Mouse (Mus musculus): ENCODE data around the gene Pik3cd.
"Not testable (repeated sequence)": the region's sequence is repeated elsewhere in the genome, so short reads cannot be mapped to it uniquely, and the experiment has no call there.

Gene Pik3cd

DNA sequence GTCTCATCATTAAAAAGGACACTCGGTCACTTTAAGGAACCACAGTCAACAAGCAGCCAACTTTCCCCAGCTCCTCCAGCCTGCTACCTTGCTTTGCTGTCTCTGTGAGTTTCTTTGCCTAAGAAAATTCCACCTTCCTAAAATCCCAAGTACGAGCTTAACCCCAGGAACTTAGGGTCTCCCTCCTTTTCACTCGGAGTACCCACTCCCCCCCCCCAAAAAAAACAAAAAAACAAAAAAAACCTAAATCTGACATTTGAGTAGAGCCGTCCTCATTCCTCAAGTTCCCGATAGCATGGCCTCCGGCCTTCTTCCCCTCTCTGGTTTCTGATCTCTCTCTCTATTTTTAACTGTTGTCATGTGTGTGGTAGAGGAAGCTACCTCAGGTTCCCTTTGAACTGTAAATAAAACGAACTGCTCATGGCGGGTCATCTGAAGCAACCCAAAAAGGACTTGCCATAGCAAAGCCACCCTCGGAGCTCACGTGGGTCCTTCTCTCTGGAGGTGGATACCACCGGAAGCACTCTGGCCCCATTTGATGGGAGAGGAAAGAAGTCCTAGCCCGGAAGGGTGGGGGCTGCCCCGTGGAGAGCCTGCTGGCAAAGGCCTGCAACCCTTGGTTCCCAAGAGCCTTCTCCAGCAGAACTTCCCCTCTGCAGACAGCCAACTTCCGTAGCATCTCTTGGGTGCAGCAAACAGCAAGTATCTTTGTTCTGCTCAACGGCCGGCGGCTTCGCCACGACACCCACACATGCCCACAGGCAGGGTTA lies at the start of gene Pik3cd:
Gene Pik3cd (minus strand): TSS at position 362 of the 770 bp plus-strand sequence.
- no peak for DNase-seq (ENCODE audit: low read depth)

DNA sequence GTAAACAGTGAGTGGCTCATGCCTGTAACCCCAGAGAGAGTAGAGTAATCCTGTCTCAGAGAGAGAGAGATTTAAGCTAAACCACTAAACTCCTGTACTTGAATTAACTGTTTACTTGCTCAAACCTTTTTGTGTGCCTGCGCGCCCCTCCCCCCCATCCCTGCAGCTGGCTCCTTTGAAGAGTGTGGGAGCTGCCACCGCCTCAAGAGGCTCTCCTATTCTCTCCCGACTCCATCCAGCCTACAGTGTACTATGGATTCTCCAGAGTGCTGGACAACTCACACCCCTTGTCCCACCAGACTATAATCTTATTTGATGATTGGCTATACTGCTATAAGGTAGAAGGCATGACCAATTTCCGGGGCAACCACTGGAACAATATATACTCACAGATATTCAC lies 48.3 kb upstream of the Pik3cd start:
- no peak for DNase-seq (ENCODE audit: low read depth)

- not testable (repeated sequence) for DNase-seq (ENCODE audit: low read depth)
These were observed 47.3 kb upstream of the Pik3cd start for GRCm38 (mm10) chr4:149749663-149750015.

GRCm38 (mm10) chr4:149749003-149749662 lies 46.8 kb upstream of the Pik3cd start:
- DNase-seq (ENCODE audit: low read depth): no peak

- no peak for DNase-seq (ENCODE audit: low read depth)
These were observed 41.7 kb upstream of the Pik3cd start for GRCm38 (mm10) chr4:149744119-149744518.

DNA sequence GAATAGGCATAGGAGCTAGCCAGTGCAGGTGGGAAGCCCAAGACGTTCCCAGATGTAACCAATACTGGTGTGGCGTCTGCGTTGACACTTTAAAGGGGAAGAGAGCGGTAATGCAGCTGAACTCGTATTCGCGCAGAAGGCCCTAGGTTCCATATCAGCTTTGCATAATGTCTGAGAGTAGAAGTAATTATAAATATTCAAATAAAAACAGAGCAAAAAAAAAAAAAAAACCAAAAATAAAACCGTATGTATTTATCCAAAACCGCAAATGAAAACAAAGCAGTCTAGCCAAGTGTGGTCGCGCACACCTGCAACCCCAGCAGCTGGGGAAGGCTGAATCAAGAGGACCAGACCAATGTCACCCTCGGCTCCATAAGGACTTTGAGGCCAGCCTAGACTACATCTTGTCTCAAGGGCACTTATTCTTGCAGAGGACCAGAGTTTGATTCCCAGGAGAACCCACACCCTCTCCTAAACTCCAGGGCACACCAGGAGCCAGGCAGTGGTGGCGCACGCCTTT lies 39.7 kb upstream of the Pik3cd start:
- DNase-seq (ENCODE audit: low read depth): no peak

DNA sequence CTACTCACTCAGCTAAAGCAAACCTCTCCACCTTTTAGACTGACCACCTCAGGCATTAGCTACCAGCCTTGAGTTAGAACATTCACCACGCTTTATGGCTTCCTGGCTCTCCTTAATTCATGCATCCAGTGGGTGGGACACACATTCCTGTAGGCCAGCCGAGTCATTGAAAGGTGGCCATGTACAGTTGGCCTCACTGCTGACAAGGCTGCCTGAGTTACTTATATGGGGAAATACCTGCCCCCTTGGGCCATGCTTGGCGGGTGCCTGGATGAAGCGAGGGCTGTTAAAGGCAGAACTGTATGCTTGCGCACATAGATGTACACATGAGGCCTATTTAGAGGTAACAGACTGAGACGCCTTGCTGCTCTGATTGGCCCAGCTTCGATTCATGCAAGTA lies 37.9 kb upstream of the Pik3cd start:
- DNase-seq (ENCODE audit: low read depth): no peak

GRCm38 (mm10) chr4:149739478-149739877 lies 37.1 kb upstream of the Pik3cd start:
- no peak for DNase-seq (ENCODE audit: low read depth)

GRCm38 (mm10) chr4:149737383-149738324 lies 35.3 kb upstream of the Pik3cd start, which contains the start of gene Tmem201:
Tmem201 (minus strand) TSS chr4:149738044.
- DNase-seq (ENCODE audit: low read depth): peak; percentile 69

GRCm38 (mm10) chr4:149736581-149736980 lies 34.2 kb upstream of the Pik3cd start:
- DNase-seq (ENCODE audit: low read depth): no peak

DNA sequence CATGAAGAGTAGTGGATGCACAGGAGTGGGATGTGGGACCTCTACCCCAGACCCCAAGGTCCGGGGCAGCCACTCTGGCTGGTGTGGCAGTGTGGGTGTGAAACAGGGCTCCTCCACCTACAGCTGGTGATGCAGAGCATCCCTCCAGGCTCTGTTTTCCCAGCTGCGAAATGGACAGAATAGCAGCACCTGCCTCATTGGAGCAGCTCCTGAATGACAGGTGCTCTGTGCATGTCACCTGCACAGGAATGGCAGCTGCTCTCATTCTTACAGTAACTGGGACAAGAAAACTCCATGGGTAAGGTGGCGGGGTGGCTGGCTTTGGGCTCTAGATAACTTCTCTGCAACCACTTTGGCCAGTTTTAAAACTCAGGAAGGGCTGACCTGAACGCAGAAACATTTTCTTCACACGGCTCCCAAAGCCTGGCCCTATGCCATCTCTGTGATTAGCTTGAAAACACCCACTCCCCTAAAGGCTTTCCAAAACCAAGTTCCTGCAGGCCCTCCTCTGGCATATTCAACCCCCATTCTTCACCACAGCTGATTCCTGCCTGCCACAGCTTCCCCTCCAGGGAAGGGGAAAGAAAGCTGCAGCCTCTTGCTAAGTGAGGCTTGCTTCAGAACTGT lies 33.4 kb upstream of the Pik3cd start:
- DNase-seq (ENCODE audit: low read depth): no peak

DNA sequence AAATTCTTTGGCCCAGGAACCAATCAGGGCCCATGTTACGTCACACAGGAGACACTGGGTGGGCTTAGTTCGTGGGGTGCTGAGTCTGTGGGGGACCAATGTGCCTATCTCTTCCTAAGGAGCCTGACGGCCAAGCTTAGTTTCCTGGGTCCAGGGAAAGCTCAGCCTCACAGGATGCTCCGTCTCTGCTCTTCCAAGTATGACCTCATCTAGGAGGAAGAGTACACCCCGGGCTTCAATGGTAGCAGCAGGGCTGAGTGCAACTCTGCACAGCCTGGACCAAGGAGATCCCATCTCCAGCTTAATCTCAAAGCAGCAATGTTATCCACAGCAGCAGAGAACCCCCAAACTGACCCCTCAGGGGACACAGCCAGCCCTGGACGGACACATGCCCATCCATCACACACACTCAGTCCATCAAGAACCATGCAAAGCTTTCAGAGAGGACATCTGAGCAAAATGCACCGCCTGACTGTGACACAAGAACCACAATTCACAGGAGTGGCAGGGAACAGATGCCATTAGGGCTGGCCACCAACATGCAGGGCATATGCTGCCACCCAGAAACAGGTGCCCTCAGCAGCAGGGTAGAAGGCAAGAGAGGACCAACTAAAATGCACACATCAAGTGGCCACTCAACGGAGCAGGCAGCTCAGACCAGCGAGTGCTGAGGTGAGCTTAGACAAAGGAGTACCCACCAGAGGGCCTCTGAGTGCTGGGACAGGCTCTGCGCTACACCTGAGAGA lies 32.5 kb upstream of the Pik3cd start:
- no peak for DNase-seq (ENCODE audit: low read depth)

GRCm38 (mm10) chr4:149734246-149734645 lies 31.9 kb upstream of the Pik3cd start:
- DNase-seq (ENCODE audit: low read depth): no peak

DNA sequence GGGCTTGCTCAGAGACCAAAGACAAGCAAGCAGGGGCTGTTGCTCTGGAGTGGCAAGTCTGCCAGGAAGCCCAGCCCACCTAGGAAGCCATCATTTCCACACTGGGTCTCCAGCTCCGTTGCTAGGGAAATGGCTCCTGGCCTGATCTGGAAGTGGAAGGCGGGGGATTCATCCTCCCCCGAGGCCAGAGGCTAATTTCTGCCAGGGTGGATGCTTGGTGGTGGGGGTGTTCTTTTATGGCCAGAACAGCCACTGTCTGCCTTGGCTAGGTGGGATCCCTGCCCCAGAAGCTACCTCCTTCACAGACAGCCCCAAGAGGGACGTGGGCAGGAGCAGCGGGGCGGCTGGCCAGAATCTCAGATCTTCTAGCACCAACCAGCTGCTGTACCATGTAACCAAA lies 31.4 kb upstream of the Pik3cd start:
- no peak for DNase-seq (ENCODE audit: low read depth)

GRCm38 (mm10) chr4:149732800-149733199 lies 30.4 kb upstream of the Pik3cd start:
- DNase-seq (ENCODE audit: low read depth): no peak

- DNase-seq (ENCODE audit: low read depth): no peak
These were observed 29.9 kb upstream of the Pik3cd start for GRCm38 (mm10) chr4:149732313-149732712.

DNA sequence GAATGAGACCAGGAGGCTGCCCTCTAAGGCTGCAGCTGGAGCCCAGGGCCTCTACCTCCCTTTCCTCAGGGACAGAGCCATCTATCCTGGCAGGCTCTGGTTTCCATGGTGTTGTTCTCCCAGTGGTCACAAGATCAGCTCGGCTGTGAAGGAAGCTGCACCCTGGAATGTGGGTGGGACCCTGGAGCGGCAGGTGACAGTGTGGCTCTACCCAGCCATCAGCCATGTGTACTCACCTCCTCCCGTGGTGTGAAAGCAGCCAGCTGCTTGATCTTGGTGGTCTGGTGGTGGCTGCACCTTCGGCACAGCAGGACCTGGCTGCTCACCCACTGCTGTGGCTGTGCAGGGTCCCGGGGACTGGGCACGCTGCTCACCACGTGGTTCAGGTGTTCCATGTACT lies 28.5 kb upstream of the Pik3cd start:
- DNase-seq (ENCODE audit: low read depth): no peak

DNA sequence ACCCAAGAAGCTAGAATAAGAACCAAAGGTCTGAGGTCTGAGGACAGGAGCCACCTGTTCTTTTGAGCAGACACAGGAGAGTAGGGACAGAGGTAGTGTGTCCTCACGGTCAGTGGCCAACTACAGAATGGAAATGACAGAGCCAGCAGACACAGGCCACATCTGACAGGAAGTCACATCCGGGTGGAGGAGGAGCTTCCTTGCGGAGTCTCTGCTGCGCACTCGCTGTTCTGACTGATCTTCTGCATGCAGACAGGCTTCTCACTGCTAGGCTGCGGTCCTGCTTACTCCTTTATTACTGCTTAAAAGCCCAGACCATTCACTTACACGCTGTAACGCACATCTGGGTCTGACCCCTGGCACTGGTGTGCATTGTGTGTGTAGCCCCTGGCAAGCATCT lies 26.4 kb upstream of the Pik3cd start:
- DNase-seq (ENCODE audit: low read depth): no peak

DNA sequence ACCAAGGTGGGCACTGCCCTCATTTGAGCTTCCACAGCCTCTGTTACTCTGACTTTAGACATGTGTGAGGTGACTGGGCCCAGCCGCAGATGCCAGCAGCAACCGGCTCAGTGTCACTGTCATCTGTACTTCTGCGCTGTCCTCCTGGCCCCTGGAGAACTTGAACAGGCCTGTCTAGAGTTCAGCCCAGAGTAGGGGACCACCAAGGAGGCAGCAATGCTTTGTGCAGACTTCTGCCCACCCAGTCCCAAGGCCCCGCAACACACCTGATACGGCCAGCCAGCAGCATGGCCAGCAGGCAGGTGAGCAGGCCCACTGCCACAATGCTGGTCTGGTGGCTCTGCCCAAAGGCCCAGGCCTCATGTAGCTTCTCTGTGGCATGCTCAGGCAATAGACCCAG lies 25.3 kb upstream of the Pik3cd start:
- no peak for DNase-seq (ENCODE audit: low read depth)

- DNase-seq (ENCODE audit: low read depth): no peak
These were observed 23.4 kb upstream of the Pik3cd start for GRCm38 (mm10) chr4:149725661-149726350.
